Mouse (Mus musculus) hindbrain, embryonic 10.5 days (tissue): ENCODE data around the gene Vkorc1l1. TPM values are rescaled to one million over a fixed set of nuclear protein-coding genes. Genes with fewer than 3 reads are reported as not detected.

ENCODE experiments used
- polyA plus RNA-seq: library from polyadenylated mRNA; unstranded; fragments of >200 nt; fragmentation: Nextera tagmentation; extraction: Ambion mirVana; gene quantifications from 2 replicates; pipeline ENCODE4 v1.2.1, GENCODE M21; 2016

The Vkorc1l1 gene
- polyA plus RNA-seq, 1 experiment from 2014 or later, result 32.1 TPM

Other genes starting within 250 kb of the Vkorc1l1 start
- gene Sept14, start 233.5 kb upstream of the Vkorc1l1 start, polyA plus RNA-seq, result not detected in 2 replicates
- 183 and 185 TPM in 2 replicates for gene Mrps17, start 226.5 kb upstream of the Vkorc1l1 start, polyA plus RNA-seq
- 73.4 and 74.3 TPM in 2 replicates for gene Nipsnap2, start 216.9 kb upstream of the Vkorc1l1 start, polyA plus RNA-seq
- 40.2 and 40.5 TPM in 2 replicates for gene Psph, start 154.5 kb upstream of the Vkorc1l1 start, polyA plus RNA-seq
- gene Sumf2, start 95.0 kb upstream of the Vkorc1l1 start, polyA plus RNA-seq, result 46.6 and 47.5 TPM in 2 replicates
- gene Chchd2, start 54.5 kb upstream of the Vkorc1l1 start, polyA plus RNA-seq, result 1,092 and 1,098 TPM in 2 replicates
- 6.2 and 6.7 TPM in 2 replicates for gene Zbed5, start 46.2 kb upstream of the Vkorc1l1 start, polyA plus RNA-seq
- 0.10 and 0.26 TPM in 2 replicates for gene Phkg1, start 43.4 kb upstream of the Vkorc1l1 start, polyA plus RNA-seq
- gene Nupr1l, start 33.4 kb upstream of the Vkorc1l1 start, polyA plus RNA-seq, result 3.5 and 4.3 TPM in 2 replicates
- 36.1 and 40.5 TPM in 2 replicates for gene Gusb, start 61.1 kb downstream of the Vkorc1l1 start, polyA plus RNA-seq
- gene Asl, start 87.3 kb downstream of the Vkorc1l1 start, polyA plus RNA-seq, result 37.9 and 40.8 TPM in 2 replicates
- gene Crcp, start 87.3 kb downstream of the Vkorc1l1 start, polyA plus RNA-seq, result 57.6 and 61.3 TPM in 2 replicates
- gene Tpst1, start 131.4 kb downstream of the Vkorc1l1 start, polyA plus RNA-seq, result 50.0 and 50.3 TPM in 2 replicates
- 5.0 and 6.6 TPM in 2 replicates for gene Kctd7, start 202.9 kb downstream of the Vkorc1l1 start, polyA plus RNA-seq
- 23.5 and 27.3 TPM in 2 replicates for gene Rabgef1, start 229.8 kb downstream of the Vkorc1l1 start, polyA plus RNA-seq